Mouse (Mus musculus): ENCODE results near the gene Hist1h2ae. TPM values are rescaled to one million over a fixed set of nuclear protein-coding genes. Genes with fewer than 3 reads are reported as not detected.

Gene Hist1h2ae
- polyA plus RNA-seq, 1 experiment = 38.0 TPM

- H3K4me1 ChIP-seq (ENCODE audit: control insufficient read depth, insufficient read depth, insufficient read length, low read length) = peaks cover 5% of the 10 kb centered on the region; the same call in 1 of the 2 replicates
- no peaks in the 10 kb centered on the region for H3K36me3 ChIP-seq (ENCODE audit: control insufficient read depth, insufficient read depth, low read length)
- no peak overlapping the region for H3K4me3 ChIP-seq (ENCODE audit: low read depth, low read length)
- peak overlapping the region; percentile 99; the same call in 1 of the 2 replicates for H3K27ac ChIP-seq (ENCODE audit: insufficient read depth, low read depth, low read length)
- no peak for TF ChIP-seq POLR2A (IDR thresholded peaks at IDR 0.05; ENCODE audit: low read depth, low read length)
- TF ChIP-seq CTCF (IDR thresholded peaks at IDR 0.05; ENCODE audit: extremely low read depth, insufficient read length, insufficient replicate concordance, low read depth, low read length) = no peak
- no peaks in the 10 kb centered on the region for H3K27me3 ChIP-seq (ENCODE audit: control insufficient read depth, insufficient read depth, low read length)
- 12% methylated on average over 9 of the region's 9 CpGs for WGBS
Observed at GRCm38 (mm10) chr13:23532262-23533075, 38.6 kb downstream of the Hist1h2ae start.

- peaks cover 4% of the 10 kb centered on the region; the same call in 1 of the 2 replicates for H3K4me1 ChIP-seq (ENCODE audit: control insufficient read depth, insufficient read depth, insufficient read length, low read length)
- H3K36me3 ChIP-seq (ENCODE audit: control insufficient read depth, insufficient read depth, low read length) = no peaks in the 10 kb centered on the region
- peak within 1 kb of the TSS; percentile 66 for H3K4me3 ChIP-seq (ENCODE audit: low read depth, low read length)
- TF ChIP-seq CTCF (IDR thresholded peaks at IDR 0.05; ENCODE audit: extremely low read depth, insufficient read length, insufficient replicate concordance, low read depth, low read length) (no peak), POLR2A (IDR thresholded peaks at IDR 0.05; ENCODE audit: low read depth, low read length) (peak; percentile 89)
- under 1% methylated on average over 63 of the region's 70 CpGs for WGBS
- peak within 1 kb of the TSS; percentile 99 for H3K27ac ChIP-seq (ENCODE audit: insufficient read depth, low read depth, low read length)
- no peaks in the 10 kb centered on the region for H3K27me3 ChIP-seq (ENCODE audit: control insufficient read depth, insufficient read depth, low read length)
Observed at GRCm38 (mm10) chr13:23530901-23531875, 39.8 kb downstream of the Hist1h2ae start, which contains the start of gene Hist1h4h. Gene Hist1h4h, plus strand, starts transcription at chr13:23531050.

- peak overlapping the region; percentile 99 for H3K27ac ChIP-seq (ENCODE audit: insufficient read depth, low read depth, low read length)
- no peaks in the 10 kb centered on the region for H3K27me3 ChIP-seq (ENCODE audit: control insufficient read depth, insufficient read depth, low read length)
- TF ChIP-seq CTCF (IDR thresholded peaks at IDR 0.05; ENCODE audit: extremely low read depth, insufficient read length, insufficient replicate concordance, low read depth, low read length) (no peak), POLR2A (IDR thresholded peaks at IDR 0.05; ENCODE audit: low read depth, low read length) (no peak)
- H3K36me3 ChIP-seq (ENCODE audit: control insufficient read depth, insufficient read depth, low read length) = no peaks in the 10 kb centered on the region
- WGBS = under 1% methylated on average over 20 of the region's 20 CpGs
- H3K4me3 ChIP-seq (ENCODE audit: low read depth, low read length) = peak overlapping the region; percentile 66
- H3K4me1 ChIP-seq (ENCODE audit: control insufficient read depth, insufficient read depth, insufficient read length, low read length) = peaks cover 4% of the 10 kb centered on the region; the same call in 1 of the 2 replicates
Observed at GRCm38 (mm10) chr13:23530181-23530900, 40.7 kb downstream of the Hist1h2ae start.

- no peak overlapping the region for H3K4me3 ChIP-seq (ENCODE audit: low read depth, low read length)
- no peak overlapping the region for H3K27ac ChIP-seq (ENCODE audit: insufficient read depth, low read depth, low read length)
- WGBS = 21% methylated on average over 2 of the region's 2 CpGs
- TF ChIP-seq CTCF (IDR thresholded peaks at IDR 0.05; ENCODE audit: extremely low read depth, insufficient read length, insufficient replicate concordance, low read depth, low read length) (no peak), POLR2A (IDR thresholded peaks at IDR 0.05; ENCODE audit: low read depth, low read length) (no peak)
- no peaks in the 10 kb centered on the region for H3K27me3 ChIP-seq (ENCODE audit: control insufficient read depth, insufficient read depth, low read length)
- H3K4me1 ChIP-seq (ENCODE audit: control insufficient read depth, insufficient read depth, insufficient read length, low read length) = peaks cover 3% of the 10 kb centered on the region; the same call in 1 of the 2 replicates
- H3K36me3 ChIP-seq (ENCODE audit: control insufficient read depth, insufficient read depth, low read length) = no peaks in the 10 kb centered on the region
Observed at GRCm38 (mm10) chr13:23529480-23530165, 41.4 kb downstream of the Hist1h2ae start.

GRCm38 (mm10) chr13:23529005-23529404, 42.0 kb downstream of the Hist1h2ae start:
- no peak overlapping the region for H3K4me3 ChIP-seq (ENCODE audit: low read depth, low read length)
- H3K27ac ChIP-seq (ENCODE audit: insufficient read depth, low read depth, low read length) = no peak overlapping the region
- H3K27me3 ChIP-seq (ENCODE audit: control insufficient read depth, insufficient read depth, low read length) = no peaks in the 10 kb centered on the region
- whole genome bisulfite sequencing = 89% methylated on average over 5 of the region's 5 CpGs
- H3K36me3 ChIP-seq (ENCODE audit: control insufficient read depth, insufficient read depth, low read length) = no peaks in the 10 kb centered on the region
- H3K4me1 ChIP-seq (ENCODE audit: control insufficient read depth, insufficient read depth, insufficient read length, low read length) = no peaks in the 10 kb centered on the region; the same call in 1 of the 2 replicates
- TF ChIP-seq CTCF (IDR thresholded peaks at IDR 0.05; ENCODE audit: extremely low read depth, insufficient read length, insufficient replicate concordance, low read depth, low read length) (no peak), POLR2A (IDR thresholded peaks at IDR 0.05; ENCODE audit: low read depth, low read length) (no peak)

GRCm38 (mm10) chr13:23526312-23526711, 44.7 kb downstream of the Hist1h2ae start:
- Histone ChIP-seq H3K27me3 (ENCODE audit: control insufficient read depth, insufficient read depth, low read length) (no peaks in the 10 kb centered on the region), H3K4me3 (ENCODE audit: low read depth, low read length) (no peak overlapping the region), H3K4me1 (ENCODE audit: control insufficient read depth, insufficient read depth, insufficient read length, low read length) (no peaks in the 10 kb centered on the region), H3K36me3 (ENCODE audit: control insufficient read depth, insufficient read depth, low read length) (no peaks in the 10 kb centered on the region), H3K27ac (ENCODE audit: insufficient read depth, low read depth, low read length) (no peak overlapping the region)
- TF ChIP-seq CTCF (IDR thresholded peaks at IDR 0.05; ENCODE audit: extremely low read depth, insufficient read length, insufficient replicate concordance, low read depth, low read length) (no peak), POLR2A (IDR thresholded peaks at IDR 0.05; ENCODE audit: low read depth, low read length) (no peak)
- 2% methylated on average over 17 of the region's 17 CpGs for whole genome bisulfite sequencing

Measured in small intestine, adult 2 months (tissue).